Mouse (Mus musculus) T-helper 1 cell (primary cell): ENCODE data around the gene Oosp2.

Experiments
- in situ Hi-C: fragments of 300-600 bp; cut with MboI, MseI; formaldehyde crosslinking; loops from one replicate; pipeline ENCODE4 v1.15.1; 2025; ENCODE audit warnings: high pct_unique_total_duplicates

Gene Oosp2

DNA sequence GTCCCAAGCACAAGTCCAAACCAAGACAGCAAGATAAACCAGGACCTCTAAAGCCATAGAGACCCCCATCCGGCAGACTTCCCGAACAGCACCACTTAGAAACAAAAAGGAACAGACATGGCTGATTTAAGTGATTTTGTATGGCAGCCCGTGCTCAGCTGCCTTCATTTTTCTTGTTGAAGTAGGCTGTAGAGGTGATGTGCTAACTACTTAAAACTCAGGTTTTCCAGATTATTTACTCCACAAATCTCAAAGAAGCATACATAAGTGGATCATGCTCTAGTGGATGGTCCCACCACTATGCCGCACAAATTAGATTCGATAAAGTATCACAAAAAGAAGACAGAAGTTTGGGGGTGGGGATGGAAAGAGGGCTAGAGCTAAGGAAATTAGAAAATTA, at the start of gene Oosp2:
TSS of gene Oosp2 (minus strand) at position 101 of the 400 bp plus-strand sequence.
- in situ Hi-C loops = no loop called here

DNA sequence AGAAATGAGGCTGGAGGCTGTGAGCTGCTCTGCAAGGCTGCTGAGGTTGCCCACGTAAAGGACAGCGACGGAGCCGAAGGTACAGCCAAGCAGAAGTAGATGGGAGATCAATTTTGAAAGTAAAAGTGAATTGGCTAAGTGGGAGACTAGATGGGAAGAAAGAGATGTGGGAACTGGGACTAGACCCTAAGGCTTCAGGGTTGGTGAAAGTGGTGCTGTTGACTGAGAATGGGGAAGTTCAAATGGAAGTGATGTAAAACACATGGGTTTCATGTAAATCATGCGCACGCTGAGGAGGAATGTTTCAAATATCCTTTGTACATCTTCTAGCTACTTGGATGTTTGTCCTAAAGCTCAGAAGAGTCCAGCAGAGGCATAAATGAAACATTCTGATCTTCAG, 38.0 kb upstream of the Oosp2 start:
- in situ Hi-C loops = no loop called here

DNA sequence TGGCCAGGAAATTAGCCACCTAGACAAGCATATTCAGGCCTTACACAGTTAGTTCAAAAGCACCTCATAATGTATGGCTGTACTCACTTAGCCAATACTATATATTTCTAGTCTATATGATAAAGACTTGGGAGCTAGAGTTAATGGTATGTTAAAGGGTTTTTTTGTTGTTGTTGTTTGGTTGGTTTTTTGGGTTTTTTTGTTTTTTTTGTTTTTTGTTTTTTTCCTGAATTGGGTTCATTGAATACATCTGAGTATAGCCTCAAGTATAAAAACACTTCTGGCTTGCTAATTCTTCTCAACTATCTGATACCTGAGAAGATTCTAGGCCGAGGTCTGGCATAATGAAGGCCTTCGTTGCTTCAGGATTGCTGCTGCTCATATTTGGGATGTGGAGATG, 36.4 kb upstream of the Oosp2 start, which contains the start of gene Oosp3:
TSS of gene Oosp3 (plus strand) at position 301 of the 400 bp plus-strand sequence.
- in situ Hi-C loops = no loop called here

DNA sequence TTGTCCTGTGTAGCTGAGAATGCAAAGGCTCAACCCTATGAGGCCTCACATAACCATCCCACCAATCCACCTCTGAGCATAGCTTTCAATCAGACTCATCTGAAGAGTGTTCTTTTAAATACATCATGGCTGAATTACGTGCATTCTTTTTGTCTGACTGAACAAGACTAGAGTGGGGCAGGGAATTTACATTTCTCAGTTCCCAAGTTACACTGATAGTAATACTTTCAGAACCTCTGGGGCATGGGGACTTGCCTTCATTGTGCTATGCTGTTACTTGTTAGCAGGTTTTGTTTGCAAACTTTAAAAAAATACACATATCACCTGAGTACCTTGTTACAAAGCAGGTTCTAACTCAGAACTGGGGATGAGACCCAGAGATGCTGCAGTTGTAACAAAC, 31.1 kb upstream of the Oosp2 start:
- in situ Hi-C loops = no loop called here

DNA sequence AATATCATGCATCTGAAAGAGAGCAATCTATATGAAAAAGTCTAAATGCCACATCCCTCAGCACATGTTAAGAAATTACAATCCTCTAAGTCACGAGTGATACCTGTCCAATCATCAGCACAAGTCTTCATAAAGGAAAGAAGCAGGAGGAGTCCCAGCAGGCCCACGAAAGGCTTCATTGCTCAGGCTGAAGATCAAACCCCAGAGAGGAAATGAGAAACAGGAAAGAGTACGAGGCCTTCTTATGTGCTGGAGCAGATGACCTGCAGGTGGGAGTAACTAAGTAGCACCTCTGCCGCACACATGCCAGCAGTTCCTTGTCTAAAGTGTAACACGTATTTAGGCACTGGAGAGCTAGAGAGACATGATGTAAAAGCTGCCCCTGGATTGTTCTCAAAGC, 30.5 kb upstream of the Oosp2 start, which contains the start of gene Oosp1:
TSS of gene Oosp1 (minus strand) at position 312 of the 400 bp plus-strand sequence.
- in situ Hi-C loops = no loop called here

DNA sequence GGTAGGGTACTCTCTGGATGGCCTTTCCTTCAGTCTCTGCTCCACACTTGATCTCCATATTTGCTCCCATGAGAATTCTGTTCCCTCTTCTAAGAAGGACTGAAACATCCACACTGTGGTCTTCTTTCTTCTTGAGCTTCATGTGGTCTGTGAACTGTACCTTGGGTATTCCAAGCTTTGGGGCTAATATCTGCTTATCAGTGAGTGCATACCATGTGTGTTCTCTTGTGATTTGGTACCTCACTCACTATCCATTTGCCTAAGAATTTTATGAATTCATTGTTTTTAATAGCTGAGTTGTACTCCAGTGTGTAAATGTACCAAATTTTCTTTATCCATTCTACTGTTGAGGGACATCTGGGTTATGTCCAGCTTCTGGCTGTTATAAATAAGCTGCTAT, 1.2 kb upstream of the Oosp2 start:
- in situ Hi-C loops = no loop called here

DNA sequence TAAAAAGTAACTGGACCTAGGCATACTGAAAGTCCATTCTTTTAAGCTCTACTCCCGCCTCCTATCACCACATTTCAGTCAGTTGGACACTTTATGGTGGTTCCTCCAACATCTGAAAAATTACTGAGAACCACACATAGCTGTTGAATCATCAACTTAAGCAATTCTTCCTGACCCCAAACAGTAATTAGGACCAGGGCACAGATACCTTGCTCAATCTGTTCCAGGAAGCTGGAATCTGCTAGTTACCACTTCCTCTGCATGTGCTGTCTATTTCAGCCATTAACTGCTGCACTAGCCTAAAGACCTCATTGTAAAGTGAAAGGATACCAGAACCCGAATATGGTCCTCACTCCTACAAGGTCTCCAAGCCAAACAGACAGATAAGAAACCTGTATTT, 1.2 kb downstream of the Oosp2 start:
- in situ Hi-C loops = no loop called here

DNA sequence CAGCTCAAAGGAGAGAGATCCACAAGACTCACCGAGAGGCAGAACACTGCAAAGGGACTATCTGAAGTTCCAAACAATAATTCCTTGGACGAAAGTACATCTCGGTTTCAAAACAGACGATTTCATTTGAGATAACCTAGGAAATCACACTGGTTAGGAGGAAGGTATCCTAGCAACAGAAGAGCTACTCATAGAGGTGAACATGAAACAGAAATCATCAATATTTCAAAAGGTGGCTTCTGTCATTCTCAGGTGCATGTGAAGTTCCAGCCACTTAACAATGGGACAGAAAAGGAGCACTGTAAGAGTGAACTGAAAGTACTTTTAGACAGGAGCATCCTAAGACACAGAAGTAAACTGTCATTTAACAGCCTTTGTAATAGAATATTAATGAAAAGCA, 10.8 kb downstream of the Oosp2 start:
- in situ Hi-C loops = no loop called here

DNA sequence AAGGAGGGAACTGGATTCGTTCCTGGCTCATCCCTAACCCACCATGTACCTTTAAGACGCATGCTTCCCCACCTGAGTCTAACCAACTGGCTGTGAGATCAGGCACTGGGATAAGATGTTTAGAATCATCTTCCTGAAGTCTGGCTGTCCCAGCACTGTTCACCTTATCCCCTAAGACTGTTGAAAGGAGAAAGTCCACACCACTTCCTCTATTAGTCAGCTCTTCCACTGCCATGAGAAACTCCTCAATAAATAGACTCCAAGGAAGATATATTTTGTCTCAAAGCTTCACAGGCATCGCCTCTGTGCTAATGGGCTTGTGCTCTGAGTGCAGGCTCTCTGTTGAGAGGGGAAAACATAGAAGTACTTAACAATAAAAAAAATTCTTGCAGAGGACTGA, 14.2 kb downstream of the Oosp2 start:
- in situ Hi-C loops = no loop called here

DNA sequence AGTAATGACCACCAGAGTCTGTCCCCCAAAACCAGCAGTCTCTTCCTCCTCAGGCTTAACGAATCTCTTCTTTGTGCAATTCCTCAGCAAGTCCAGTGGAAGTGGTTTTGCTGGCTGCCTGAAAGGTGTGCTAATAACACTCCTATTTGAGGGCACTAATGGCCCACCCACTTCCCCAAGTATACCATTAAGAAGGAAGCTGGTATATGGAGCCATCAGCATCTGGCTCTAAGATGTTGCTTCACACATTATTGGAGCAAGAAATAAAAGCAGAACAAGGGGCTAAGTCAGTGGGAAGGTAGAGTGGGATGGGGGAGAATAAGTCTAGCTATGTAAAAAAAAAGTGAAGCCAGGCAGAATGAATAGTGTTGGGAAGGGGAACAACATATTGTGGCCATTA, 19.6 kb downstream of the Oosp2 start, which contains the start of gene Ms4a3:
TSS of gene Ms4a3 (minus strand) at position 120 of the 400 bp plus-strand sequence.
- in situ Hi-C loops = no loop called here

DNA sequence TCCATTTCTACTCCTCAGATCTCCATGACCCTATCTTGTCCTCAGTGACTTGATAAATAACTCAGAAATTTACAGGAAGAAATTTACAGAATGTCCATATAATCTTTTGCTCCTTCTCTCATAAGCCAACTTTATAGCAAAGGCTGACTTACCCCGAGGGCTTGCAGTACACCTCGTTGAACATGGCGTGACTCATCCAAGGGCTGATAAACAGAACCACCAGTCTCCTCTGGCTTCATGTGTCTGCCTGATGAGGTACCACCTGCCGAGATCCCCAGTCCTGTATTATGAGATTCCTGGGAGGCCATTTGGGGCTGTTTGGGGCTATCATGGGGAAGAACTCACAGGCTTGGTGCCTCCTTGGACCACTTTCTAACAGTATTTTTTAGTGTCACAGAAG, 21.3 kb downstream of the Oosp2 start:
- in situ Hi-C loops = no loop called here

DNA sequence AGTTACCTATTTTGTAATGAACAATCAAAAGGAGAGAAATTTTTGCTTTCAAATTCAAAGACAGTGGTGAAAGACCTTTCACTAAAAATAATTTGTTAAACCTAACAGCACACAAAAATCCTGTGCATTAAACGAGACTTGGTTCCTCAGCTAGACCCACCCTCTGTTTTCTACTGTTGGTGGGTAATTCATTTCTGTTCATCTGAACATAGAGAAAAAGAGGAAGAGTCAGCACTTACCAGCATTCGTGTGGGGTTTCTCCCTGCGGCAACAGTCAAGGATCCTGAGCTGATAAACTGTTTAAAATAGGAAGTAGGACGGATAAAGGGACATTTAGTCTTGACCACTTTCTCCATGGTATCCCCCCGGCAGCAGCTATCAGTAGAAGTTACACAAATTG, 24.8 kb downstream of the Oosp2 start:
- in situ Hi-C loops = no loop called here

DNA sequence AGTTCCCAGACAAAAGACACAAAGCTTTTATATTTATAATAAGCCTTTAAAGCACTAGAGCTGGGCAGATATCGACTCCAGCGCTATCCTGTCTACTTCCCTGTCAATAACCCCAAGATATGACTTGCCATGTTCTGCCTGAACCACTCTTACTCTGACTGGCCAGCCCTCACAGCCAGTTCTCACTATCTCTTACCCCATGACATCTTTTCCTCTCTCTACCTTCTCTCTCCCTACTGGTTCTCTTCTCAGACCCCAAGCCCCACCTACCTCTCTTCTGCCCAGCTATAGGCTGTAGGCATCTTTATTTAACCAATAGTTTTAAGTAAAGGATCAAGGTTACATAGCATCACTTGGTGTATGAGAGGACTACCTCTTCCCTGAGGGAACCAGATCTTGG, 26.0 kb downstream of the Oosp2 start:
- in situ Hi-C loops = no loop called here

DNA sequence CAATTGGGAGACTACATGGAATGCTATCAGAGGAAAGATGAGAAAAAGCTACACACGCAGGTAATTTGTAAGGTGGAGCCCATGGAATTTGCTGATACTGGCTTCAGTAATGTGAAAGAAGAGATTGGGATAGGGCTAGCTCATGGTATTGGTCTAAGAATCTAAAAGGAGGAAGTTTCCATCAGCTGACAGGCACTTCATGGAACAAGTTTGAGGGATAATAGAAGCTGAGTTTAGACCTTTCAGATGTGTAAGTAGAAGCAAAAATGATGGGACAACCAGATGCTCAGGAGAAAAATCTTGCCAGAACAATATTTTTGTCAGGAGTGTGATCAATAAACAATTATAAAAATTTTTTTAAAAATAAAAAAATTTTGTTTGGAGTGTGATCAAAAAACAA, 26.6 kb downstream of the Oosp2 start:
- in situ Hi-C loops = no loop called here

DNA sequence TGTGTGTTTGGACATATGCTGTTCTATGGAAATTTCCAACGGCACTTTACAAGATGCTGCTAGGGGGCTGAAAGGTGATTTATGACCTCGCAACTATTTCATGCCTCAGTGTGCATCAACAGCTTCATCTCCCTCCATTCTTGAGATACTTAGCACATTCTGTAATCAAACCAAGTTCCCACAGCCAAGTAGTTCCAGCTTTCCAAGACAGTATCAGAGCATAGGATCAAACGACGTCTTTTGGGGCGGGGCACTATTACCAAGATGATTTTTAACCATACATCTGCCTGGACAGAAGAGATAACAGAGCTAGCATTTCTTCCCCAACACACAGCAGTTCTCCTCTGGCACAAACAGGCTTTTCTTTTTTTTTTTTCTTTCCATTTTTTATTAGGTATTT, 35.1 kb downstream of the Oosp2 start:
- in situ Hi-C loops = no loop called here

DNA sequence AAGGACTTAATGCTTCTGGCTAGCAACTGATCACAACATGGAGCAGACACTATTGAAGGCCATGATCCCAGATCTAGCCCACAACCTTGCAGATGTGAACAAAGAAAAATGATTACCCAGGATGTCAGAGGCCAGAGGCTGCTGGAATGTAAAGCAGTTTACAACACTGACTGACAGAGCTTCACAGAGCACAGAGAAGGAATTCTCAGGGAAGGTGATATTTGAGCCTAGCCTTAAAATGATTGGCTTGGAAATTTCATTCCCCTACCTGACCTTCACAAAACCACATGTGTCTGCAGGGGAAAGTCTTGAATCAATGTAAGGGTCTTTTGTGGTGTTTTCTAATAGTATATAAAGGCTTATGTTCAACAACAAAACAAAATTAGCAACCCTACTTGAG, 35.6 kb downstream of the Oosp2 start:
- in situ Hi-C loops = no loop called here

DNA sequence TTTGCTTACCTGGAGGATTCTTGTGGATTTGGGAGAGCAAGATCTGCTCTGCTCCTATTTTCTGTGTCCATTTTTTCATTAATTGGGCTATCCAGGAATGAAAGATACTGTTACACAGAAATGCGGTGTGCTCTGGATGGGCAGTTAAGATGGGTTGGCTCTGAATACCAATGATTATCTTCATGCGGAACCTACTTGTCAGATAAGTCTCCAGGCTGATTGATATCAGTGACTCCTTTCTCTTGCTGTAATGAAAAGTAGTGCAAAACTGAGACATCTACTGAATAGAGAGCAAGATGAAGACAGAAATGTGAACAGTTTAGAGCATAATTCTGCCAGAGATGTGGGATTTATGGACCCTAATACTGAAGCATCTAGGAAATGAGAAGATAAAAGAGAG, 36.8 kb downstream of the Oosp2 start, which contains the start of gene Ms4a2:
TSS of gene Ms4a2 (minus strand) at position 169 of the 400 bp plus-strand sequence.
- in situ Hi-C loops = no loop called here

DNA sequence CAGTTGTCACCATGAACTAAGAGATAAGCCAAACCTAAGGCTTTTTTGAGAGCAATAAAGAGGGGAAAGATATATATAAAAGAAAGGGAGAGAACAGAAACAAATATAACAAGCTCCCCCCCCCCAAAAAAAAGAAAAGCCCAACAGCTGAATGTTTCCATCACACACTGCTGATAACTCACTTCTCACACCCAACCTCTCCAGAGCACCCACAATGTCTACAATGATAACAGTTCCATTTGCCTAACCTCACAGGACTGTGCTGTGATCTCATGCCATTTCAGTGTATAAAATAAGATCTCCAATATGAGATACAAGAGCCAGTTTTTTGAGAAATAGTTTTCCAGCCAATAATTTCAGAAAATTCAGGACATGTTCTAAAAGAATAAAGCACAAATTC, 42.4 kb downstream of the Oosp2 start:
- in situ Hi-C loops = no loop called here

DNA sequence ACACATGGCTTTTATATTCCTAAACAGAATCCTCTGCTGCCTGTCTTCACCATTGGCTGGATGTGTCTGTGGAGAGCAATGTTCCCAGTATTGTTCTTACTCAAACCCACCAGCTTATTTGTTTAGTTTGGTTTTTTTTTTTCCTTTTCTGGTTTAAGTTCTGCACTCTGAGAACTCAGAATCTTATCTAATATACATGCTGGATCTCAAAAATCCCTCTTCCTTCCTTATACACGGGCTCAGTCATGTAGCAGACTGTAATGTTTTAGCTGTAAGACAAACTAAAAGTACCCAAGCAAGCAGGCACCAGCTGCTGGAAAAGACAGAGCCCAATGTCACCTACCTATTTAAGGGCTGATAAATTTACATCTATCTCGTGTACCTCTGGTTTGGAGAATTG, 45.6 kb downstream of the Oosp2 start:
- in situ Hi-C loops = no loop called here

DNA sequence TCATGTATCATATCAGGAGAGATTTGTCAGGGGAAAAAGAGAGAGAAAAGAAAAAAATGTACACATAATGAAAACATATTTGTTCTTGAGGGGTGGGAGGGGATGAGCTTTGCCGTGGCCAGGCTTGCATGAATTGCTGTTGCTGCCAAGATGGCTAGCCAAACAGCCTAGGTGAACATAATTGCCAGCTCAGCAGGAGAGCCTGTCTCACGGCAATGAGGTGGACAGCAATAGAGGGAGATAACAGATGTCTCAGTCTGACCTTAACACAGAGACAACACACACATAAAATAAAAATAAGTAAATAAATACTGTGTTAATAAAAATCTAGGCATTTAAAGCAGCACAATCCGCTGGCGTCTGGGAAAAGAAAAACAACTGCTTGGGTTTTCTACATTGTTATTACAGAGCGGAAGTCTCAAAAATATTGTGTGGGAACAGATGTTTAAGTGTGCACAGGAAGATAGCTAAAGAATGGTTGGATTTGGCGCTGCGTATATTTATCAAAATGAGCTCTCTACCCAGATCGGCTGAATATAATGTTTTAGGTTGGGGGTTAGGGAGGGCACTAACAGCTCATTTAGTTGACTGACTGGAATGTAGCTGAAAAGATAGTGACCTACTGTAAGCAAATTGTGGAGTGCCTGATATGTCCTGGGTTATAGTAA, 46.4 kb downstream of the Oosp2 start:
- in situ Hi-C loops = no loop called here

DNA sequence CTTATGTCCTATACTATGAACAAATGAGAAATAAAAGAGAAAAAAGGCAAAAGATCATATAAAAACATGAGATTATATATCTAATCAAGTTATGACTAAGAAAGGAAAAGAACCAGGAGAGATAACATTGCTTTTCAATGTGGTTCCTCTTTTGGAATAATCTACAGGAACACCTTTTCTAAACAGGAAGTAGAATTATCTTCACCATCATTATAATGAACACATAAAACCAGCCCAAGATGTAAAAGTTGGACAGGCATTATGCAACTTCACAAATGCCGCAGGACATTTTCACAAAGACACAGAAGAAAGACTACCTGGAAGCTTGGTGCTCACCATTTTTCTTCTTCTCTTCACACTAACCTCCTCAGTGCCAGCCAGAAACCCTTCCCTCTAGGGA, 47.3 kb downstream of the Oosp2 start:
- in situ Hi-C loops = no loop called here

DNA sequence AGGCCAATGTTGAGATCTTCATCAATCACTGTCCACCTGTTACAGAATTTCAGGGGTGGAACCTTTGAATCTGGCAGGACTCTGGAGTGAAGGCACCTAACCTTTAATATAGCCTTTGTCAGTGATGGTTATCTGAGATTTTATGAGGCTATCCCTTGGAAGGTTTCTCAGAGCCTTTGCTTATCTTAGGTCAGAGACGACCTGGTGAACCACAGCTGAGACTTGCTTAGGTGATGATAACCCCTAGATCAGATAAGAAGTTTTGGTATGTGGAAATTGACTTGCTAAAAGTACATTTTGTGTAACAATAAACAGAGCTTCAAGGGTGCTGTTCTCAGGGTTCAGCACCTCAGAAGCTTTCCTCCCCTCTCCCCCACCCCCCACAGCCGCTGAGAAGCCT, 48.1 kb downstream of the Oosp2 start:
- in situ Hi-C loops = no loop called here

DNA sequence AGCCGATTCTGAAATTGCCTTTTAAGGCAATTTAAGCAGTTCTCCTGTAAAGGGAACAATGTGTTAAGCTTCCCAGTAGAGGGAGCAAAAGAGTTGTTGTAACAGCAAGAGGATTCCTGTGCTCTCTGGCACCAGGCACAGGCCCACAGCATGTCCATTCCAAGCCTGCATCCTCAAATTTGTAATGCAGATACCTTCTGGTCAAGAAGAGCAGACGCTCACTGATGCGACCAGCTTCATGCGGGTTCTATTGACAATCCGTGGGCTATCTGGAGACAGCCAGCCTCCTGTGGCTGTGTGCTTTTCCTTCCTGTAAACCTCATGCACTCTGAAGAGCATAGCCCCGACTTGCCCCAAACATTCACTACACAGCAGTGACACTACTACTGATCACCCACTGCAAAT, 48.8 kb downstream of the Oosp2 start:
- in situ Hi-C loops = no loop called here

DNA sequence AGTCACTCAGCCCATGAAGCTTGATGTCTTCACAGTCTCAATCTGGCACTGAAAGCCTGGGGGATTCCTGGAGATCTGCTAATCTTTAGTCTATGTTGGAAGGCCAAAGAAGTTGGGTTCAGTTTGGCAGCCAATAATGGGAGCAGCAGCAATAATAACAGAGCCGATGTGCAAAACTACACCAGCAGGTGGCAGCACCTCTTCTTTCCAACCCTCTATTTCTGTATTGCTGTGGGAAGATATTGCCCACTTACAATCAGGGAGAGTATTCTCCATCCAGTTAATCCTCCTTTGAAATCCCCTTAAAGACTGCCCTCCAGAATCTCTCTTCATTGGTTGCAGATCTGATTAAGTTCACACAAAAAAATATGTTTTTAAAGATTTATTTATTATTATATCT, 52.2 kb downstream of the Oosp2 start:
- in situ Hi-C loops = loop anchor here (5.0 kb wide), 2 partner anchors 159 to 256 kb away; no protein-coding TSS in a partner anchor
